In genomic region chr19:34192008-34192963, GRCm38 (mm10) we compare ENCODE assay signal across 8 mouse cellular contexts. TPM values are rescaled to one million over a fixed set of nuclear protein-coding genes. Genes with fewer than 3 reads are reported as not detected.
DNase-seq lines count a peak whose midpoint lies in the region; ATAC-seq lines count a peak whose summit lies in the region.

Gene Stambpl1 (plus strand): TSS chr19:34192229.

- peak within 1 kb of the TSS; percentile 85 for H3K27ac ChIP-seq in hindbrain, embryonic 15.5 days (replicated peaks)

- H3K4me1 ChIP-seq in hindbrain, embryonic 15.5 days (replicated peaks): peaks cover 22% of the 10 kb centered on the region

- under 1% methylated on average over 62 of the region's 62 CpGs for WGBS in hindbrain, embryonic 15.5 days

- peak within 1 kb of the TSS; percentile 68 for H3K4me2 ChIP-seq in hindbrain, embryonic 15.5 days

- H3K9me3 ChIP-seq in hindbrain, embryonic 15.5 days: no peaks in the 10 kb centered on the region

- no peaks in the 10 kb centered on the region for H3K36me3 ChIP-seq in hindbrain, embryonic 15.5 days

- peak within 1 kb of the TSS; percentile 83 for H3K4me3 ChIP-seq in hindbrain, embryonic 15.5 days

- H3K9ac ChIP-seq in hindbrain, embryonic 15.5 days: peak within 1 kb of the TSS; percentile 75

- H3K27me3 ChIP-seq in hindbrain, embryonic 15.5 days: no peaks in the 10 kb centered on the region

- ATAC-seq in hindbrain, embryonic 15.5 days (ENCODE audit: low FRiP score, low read depth): peak; percentile 86

- DNase-seq in R1 (ENCODE audit: low read depth, low spot score): peak; percentile 67
- peak; percentile 78 to 80 for DNase-seq in cerebellum, postnatal 25 days
- peak; percentile 43 for DNase-seq in gastrocnemius, adult 18-20 months (ENCODE audit: low spot score)
- peak; percentile 65 to 73 for DNase-seq in layer of hippocampus, postnatal 36 days
- DNase-seq in lung, postnatal 25 days (ENCODE audit: low spot score): peak; percentile 73
- peak; percentile 71 for DNase-seq in retina, embryonic 14.5 days (ENCODE audit: low spot score)
- peak; percentile 90 to 92 for DNase-seq in thymus, postnatal 36 days

RNA-seq across cellular contexts. Expression of gene Stambpl1, which starts in this region (rescaled TPM):
- total RNA-seq in gastrocnemius, adult 18-20 months (2021): 1 to 10 TPM in 1 of 2 experiments, under 1 TPM in 1; 0.39 to 1.2 TPM
- polyA plus RNA-seq in hindbrain, embryonic 15.5 days (2015; fragmentation: Nextera tagmentation; extraction: Ambion mirVana): 21.0 and 24.0 TPM in 2 replicates
- total RNA-seq in layer of hippocampus, postnatal 36 days (2021): 10 to 100 TPM; 20.4 to 20.8 TPM

Comparison
In these comparisons a context has a peak if more than half of its experiments do, and no peak if none do; other contexts are left out.
1. Peak in every context shown above with its lines: DNase-seq, ATAC-seq, H3K4me3 ChIP-seq and H3K27ac ChIP-seq.
2. RNA of gene Stambpl1 (total RNA-seq): 20.4 to 20.8 TPM in layer of hippocampus, postnatal 36 days; 0.39 to 1.2 TPM in gastrocnemius, adult 18-20 months; every median in the first group is over 4 times any median in the second.